Mouse (Mus musculus) stomach, embryonic 14.5 days (tissue): ENCODE results near the gene Gm7168. TPM values are rescaled to one million over a fixed set of nuclear protein-coding genes. Genes with fewer than 3 reads are reported as not detected.

Source experiments
- polyA plus RNA-seq: library from polyadenylated mRNA; unstranded; fragments of >200 nt; fragmentation: Nextera tagmentation; extraction: Ambion mirVana; gene quantifications from 2 replicates; pipeline ENCODE4 v1.2.1, GENCODE M21; 2014

Gm7168 gene
- polyA plus RNA-seq, 1 experiment from 2014 or later: not detected

Other genes starting within 250 kb of the Gm7168 start
- 84.6 and 99.3 TPM in 2 replicates for gene Afdn, start 187.8 kb upstream of the Gm7168 start, polyA plus RNA-seq
- 6.9 and 7.2 TPM in 2 replicates for gene Tcte2, start 186.5 kb upstream of the Gm7168 start, polyA plus RNA-seq
- gene Gm7356, start 55.3 kb downstream of the Gm7168 start, polyA plus RNA-seq: not detected in 2 replicates
- not detected in 2 replicates for gene Gm7358, start 111.2 kb downstream of the Gm7168 start, polyA plus RNA-seq